Mouse (Mus musculus) adrenal gland, adult 18-20 months (tissue): Measurements from ENCODE around the gene Tmem248. TPM values are rescaled to one million over a fixed set of nuclear protein-coding genes. Genes with fewer than 3 reads are reported as not detected.
A peak's percentile ranks its signal among the peaks of the same experiment; 100 is the strongest.

Experiments used
- DNase-seq, 2 experiments: peaks; one replicate each; pipeline ENCODE4 v3.0.0; 2021 to 2022; ENCODE audit warnings: low spot score in 2 of 2
- long read RNA-seq, 2 experiments: library from polyadenylated mRNA; stranded (forward); transcript quantifications; one replicate each; pipeline ENCODE4 v2.0.0; 2021
- total RNA-seq, 2 experiments: library from RNA; stranded (reverse); gene quantifications; 1 replicate in 1 of 2; 2 replicates in 1 of 2; pipeline ENCODE4 v1.2.3; 2021

The Tmem248 gene
- total RNA-seq = 10 to 100 TPM; 57.9 to 75.8 TPM
- long read RNA-seq, experiment 1, transcript Tmem248-202 (7 exons, 3,570 nt) = major isoform, 58 of 69 reads
- long read RNA-seq, experiment 1, partial matches to known transcripts = 3 of 69 reads
- long read RNA-seq, experiment 1, other reads (novel, unspliced or antisense) = 8 of 69 reads
- long read RNA-seq, experiment 2, transcript Tmem248-202 (7 exons, 3,570 nt) = major isoform, 70 of 104 reads
- long read RNA-seq, experiment 2, partial matches to known transcripts = 29 of 104 reads
- long read RNA-seq, experiment 2, other reads (novel, unspliced or antisense) = 5 of 104 reads

GRCm38 (mm10) chr5:130216781-130217180 lies at the start of gene Tmem248:
Gene Tmem248 (plus strand): TSS chr5:130217081.
- DNase-seq = no peak

- no peak for DNase-seq
Observed at GRCm38 (mm10) chr5:130169109-130169508, 47.8 kb upstream of the Tmem248 start.

GRCm38 (mm10) chr5:130170666-130171422 lies 46.0 kb upstream of the Tmem248 start:
- DNase-seq = no peak

GRCm38 (mm10) chr5:130171423-130171954 lies 45.4 kb upstream of the Tmem248 start, which contains the start of gene Rabgef1:
Gene Rabgef1 (plus strand): TSS chr5:130171798.
- DNase-seq = peak; percentile 93 to 94

GRCm38 (mm10) chr5:130171956-130172601 lies 44.8 kb upstream of the Tmem248 start:
- DNase-seq = peak in 1 of 2 experiments; percentile 63

- no peak for DNase-seq
Observed at GRCm38 (mm10) chr5:130173012-130173411, 43.9 kb upstream of the Tmem248 start.

GRCm38 (mm10) chr5:130177871-130178270 lies 39.0 kb upstream of the Tmem248 start:
- DNase-seq = no peak

- no peak for DNase-seq
Observed at GRCm38 (mm10) chr5:130180362-130180761, 36.5 kb upstream of the Tmem248 start.

- DNase-seq = no peak
Observed at GRCm38 (mm10) chr5:130181740-130182540, 34.9 kb upstream of the Tmem248 start.

- no peak for DNase-seq
Observed at GRCm38 (mm10) chr5:130182541-130182821, 34.4 kb upstream of the Tmem248 start.

- peak in 1 of 2 experiments; percentile 27 for DNase-seq
Observed at GRCm38 (mm10) chr5:130184193-130184856, 32.6 kb upstream of the Tmem248 start.

GRCm38 (mm10) chr5:130185312-130185711 lies 31.6 kb upstream of the Tmem248 start:
- DNase-seq = no peak

GRCm38 (mm10) chr5:130187383-130187782 lies 29.5 kb upstream of the Tmem248 start:
- no peak for DNase-seq

- no peak for DNase-seq
Observed at GRCm38 (mm10) chr5:130190909-130191308, 26.0 kb upstream of the Tmem248 start.

- no peak for DNase-seq
Observed at GRCm38 (mm10) chr5:130191865-130192264, 25.0 kb upstream of the Tmem248 start.

GRCm38 (mm10) chr5:130192356-130192944 lies 24.4 kb upstream of the Tmem248 start:
- no peak for DNase-seq

GRCm38 (mm10) chr5:130193760-130194159 lies 23.1 kb upstream of the Tmem248 start:
- no peak for DNase-seq

- DNase-seq = no peak
Observed at GRCm38 (mm10) chr5:130196307-130196706, 20.6 kb upstream of the Tmem248 start.

GRCm38 (mm10) chr5:130197454-130197853 lies 19.4 kb upstream of the Tmem248 start:
- no peak for DNase-seq

- no peak for DNase-seq
Observed at GRCm38 (mm10) chr5:130197981-130198380, 18.9 kb upstream of the Tmem248 start.
